Mouse (Mus musculus): ENCODE results near the gene Pcid2.

- TF ChIP-seq POLR2A (IDR thresholded peaks at IDR 0.05; ENCODE audit: borderline replicate concordance, insufficient read depth, low read length) (no peak), CTCF (IDR thresholded peaks at IDR 0.05; ENCODE audit: borderline replicate concordance, insufficient read depth, low read depth, low read length) (no peak)
These were observed 44.0 kb upstream of the Pcid2 start for GRCm38 (mm10) chr8:13149287-13149686.
